Mouse (Mus musculus): Measurements from ENCODE around the gene Tmem237.

Tmem237 gene

DNA sequence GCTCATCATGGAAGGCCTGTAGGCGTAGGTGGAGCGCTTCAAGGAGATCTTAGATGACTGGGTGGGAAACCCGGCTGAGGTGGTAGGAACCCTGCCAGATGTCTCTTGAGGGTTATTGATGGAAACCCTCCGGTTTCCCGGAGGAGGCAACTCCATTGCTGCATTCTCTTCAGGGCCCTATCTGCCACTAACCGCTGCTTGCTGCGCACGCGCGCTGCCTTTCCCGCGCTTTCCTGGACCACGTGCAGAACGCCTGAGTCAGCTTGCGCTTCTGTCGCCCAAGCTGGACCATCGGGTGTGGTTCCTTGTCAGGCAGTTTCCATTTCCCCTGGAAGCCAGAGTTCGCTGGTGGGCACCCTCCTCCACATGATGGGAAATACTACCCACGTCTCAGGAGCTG lies 25.5 kb downstream of the Tmem237 start, which contains the start of gene C2cd6:
TSS of gene C2cd6 (minus strand) at position 196 of the 400 bp plus-strand sequence.
- DNase-seq: no peak

GRCm38 (mm10) chr1:59070867-59071266 lies 49.3 kb downstream of the Tmem237 start:
- peak in 1 of 2 experiments; percentile 2 for DNase-seq

GRCm38 (mm10) chr1:59067976-59068375 lies 52.2 kb downstream of the Tmem237 start:
- no peak for DNase-seq

- no peak for DNase-seq
Measured at GRCm38 (mm10) chr1:59063697-59064096, 56.5 kb downstream of the Tmem237 start.

GRCm38 (mm10) chr1:59056955-59057354 lies 63.3 kb downstream of the Tmem237 start:
- no peak for DNase-seq

DNA sequence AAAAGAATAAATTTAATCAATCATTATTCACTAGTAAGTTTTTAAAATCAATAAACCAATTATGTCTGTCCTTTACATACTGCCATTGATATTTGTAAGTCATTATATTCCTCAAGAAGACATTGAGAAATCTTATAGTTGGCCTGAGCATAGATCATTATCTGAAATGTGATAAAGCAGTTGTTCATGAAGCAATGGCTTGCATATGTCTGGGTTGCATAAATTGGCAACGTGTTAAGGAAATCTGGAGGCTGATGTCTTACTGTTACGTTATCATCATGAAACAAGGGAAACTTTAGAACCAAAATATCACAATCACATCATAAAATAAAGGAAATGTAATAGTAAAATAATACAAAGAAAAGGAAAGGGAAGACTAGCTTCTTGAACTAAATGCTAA lies 68.9 kb downstream of the Tmem237 start:
- DNase-seq: no peak

Measured in spleen, adult 18-20 months (tissue).